Comparison of ENCODE assay signal across 8 mouse cellular contexts in genomic region chr17:33968927-33969326, GRCm38 (mm10). TPM values are rescaled to one million over a fixed set of nuclear protein-coding genes. Genes with fewer than 3 reads are reported as not detected.
DNase-seq lines count a peak whose midpoint lies in the region; ATAC-seq and TF ChIP-seq lines count a peak whose summit lies in the region.

No protein-coding gene starts in this region.

- no peak overlapping the region for H3K9ac ChIP-seq in embryonic facial prominence, embryonic 14.5 days (ENCODE audit: low read depth, low read length)
- no peak overlapping the region for H3K9ac ChIP-seq in limb, embryonic 12.5 days (replicated peaks)

- peaks cover 20% of the 10 kb centered on the region for H3K36me3 ChIP-seq in embryonic facial prominence, embryonic 14.5 days (ENCODE audit: control insufficient read depth, insufficient read depth, low read length)
- H3K36me3 ChIP-seq in limb, embryonic 12.5 days: peaks cover 26% of the 10 kb centered on the region

- 28% methylated on average over 5 of the region's 5 CpGs for WGBS in cerebellum, adult 2 months
- WGBS in embryonic facial prominence, embryonic 14.5 days: 29% methylated on average over 5 of the region's 5 CpGs
- WGBS in limb, embryonic 12.5 days: 26% methylated on average over 5 of the region's 5 CpGs

- intact Hi-C loops in left cerebral cortex, postnatal 36 days (cut with DNase I): loop anchor here (5.0 kb wide), 1 partner anchor 38 kb away; no protein-coding TSS in a partner anchor

- no peak for TF ChIP-seq CTCF in cerebellum, adult 2 months (IDR thresholded peaks at IDR 0.05; ENCODE audit: borderline replicate concordance, insufficient read depth, low read depth, low read length)

- no peaks in the 10 kb centered on the region; the same call in 1 of the 2 replicates for H3K9me3 ChIP-seq in embryonic facial prominence, embryonic 14.5 days (ENCODE audit: control insufficient read depth, low read length)
- no peaks in the 10 kb centered on the region; the same call in 1 of the 2 replicates for H3K9me3 ChIP-seq in limb, embryonic 12.5 days

- peak; percentile 48; the same call in 1 of the 2 replicates for ATAC-seq in embryonic facial prominence, embryonic 14.5 days (ENCODE audit: low read depth)
- ATAC-seq in limb, embryonic 12.5 days (ENCODE audit: insufficient number of reproducible peaks, insufficient read depth, low FRiP score, low TSS enrichment, low read depth): 0 out of 2 replicates have a peak, but pooled peaks have one; percentile 8

- no peak overlapping the region for H3K4me2 ChIP-seq in embryonic facial prominence, embryonic 14.5 days (ENCODE audit: low read depth, low read length)
- H3K4me2 ChIP-seq in limb, embryonic 12.5 days: no peak overlapping the region

- H3K27ac ChIP-seq in cerebellum, adult 2 months (ENCODE audit: insufficient read depth, low read length): no peak overlapping the region
- no peak overlapping the region for H3K27ac ChIP-seq in embryonic facial prominence, embryonic 14.5 days (replicated peaks; ENCODE audit: low read depth, low read length)
- H3K27ac ChIP-seq in limb, embryonic 12.5 days: no peak overlapping the region

- no peaks in the 10 kb centered on the region for H3K27me3 ChIP-seq in cerebellum, adult 2 months (ENCODE audit: control insufficient read depth, insufficient read depth, low read length)
- no peaks in the 10 kb centered on the region for H3K27me3 ChIP-seq in embryonic facial prominence, embryonic 14.5 days (replicated peaks; ENCODE audit: control insufficient read depth, insufficient read depth, low read length)
- H3K27me3 ChIP-seq in limb, embryonic 12.5 days: peaks cover 5% of the 10 kb centered on the region; the same call in 1 of the 2 replicates

- H3K4me3 ChIP-seq in cerebellum, adult 2 months (replicated peaks; ENCODE audit: insufficient read depth, low read depth, low read length): no peak overlapping the region
- H3K4me3 ChIP-seq in embryonic facial prominence, embryonic 14.5 days (ENCODE audit: low read depth, low read length): no peak overlapping the region
- H3K4me3 ChIP-seq in limb, embryonic 12.5 days (replicated peaks): no peak overlapping the region

- DNase-seq in cerebellum, adult 2 months: peak; percentile 7 to 36
- DNase-seq in cerebellum, adult 18-20 months: no peak
- DNase-seq in 416B (ENCODE audit: low read depth): peak; percentile 86
- DNase-seq in embryonic facial prominence, embryonic 14.5 days (ENCODE audit: low spot score): peak; percentile 42
- peak; percentile 69 to 73 for DNase-seq in natural killer cell, adult 2 months (ENCODE audit: low spot score in 2 of 2)
- DNase-seq in left cerebral cortex, postnatal 36 days (ENCODE audit: low spot score in 2 of 2): no peak
- DNase-seq in right cerebral cortex, postnatal 14 days: no peak

- H3K4me1 ChIP-seq in cerebellum, adult 2 months (ENCODE audit: control insufficient read depth, insufficient read depth, low read length): no peaks in the 10 kb centered on the region
- no peaks in the 10 kb centered on the region for H3K4me1 ChIP-seq in embryonic facial prominence, embryonic 14.5 days (ENCODE audit: control insufficient read depth, insufficient read depth, low read length)
- H3K4me1 ChIP-seq in limb, embryonic 12.5 days (replicated peaks): 0 out of 2 replicates have a peak, but pooled peaks cover 3% of the 10 kb centered on the region

- no peak for TF ChIP-seq POLR2A in cerebellum, adult 2 months (IDR thresholded peaks at IDR 0.05; ENCODE audit: borderline replicate concordance, insufficient read depth, low read length)

RNA-seq across cellular contexts. Expression of gene Rps18, which starts 13.1 kb away (rescaled TPM):
- polyA plus RNA-seq in cerebellum, adult 2 months (2012; rRNA removed): 283 and 320 TPM in 2 replicates
- polyA plus RNA-seq in embryonic facial prominence, embryonic 14.5 days (2014; fragmentation: Nextera tagmentation; extraction: Ambion mirVana): 2,078 and 2,095 TPM in 2 replicates
- 1,388 and 1,510 TPM in 2 replicates for polyA plus RNA-seq in limb, embryonic 12.5 days (2016; fragmentation: Nextera tagmentation; extraction: Ambion mirVana)
- total RNA-seq in left cerebral cortex, postnatal 36 days (2021): 100 to 1,000 TPM; 291 to 302 TPM

RNA-seq across cellular contexts. Expression of gene Vps52, which starts 13.3 kb away (rescaled TPM):
- polyA plus RNA-seq in cerebellum, adult 2 months (2012; rRNA removed): 73.5 and 77.0 TPM in 2 replicates
- 38.6 and 41.6 TPM in 2 replicates for polyA plus RNA-seq in embryonic facial prominence, embryonic 14.5 days (2014; fragmentation: Nextera tagmentation; extraction: Ambion mirVana)
- 53.3 and 55.0 TPM in 2 replicates for polyA plus RNA-seq in limb, embryonic 12.5 days (2016; fragmentation: Nextera tagmentation; extraction: Ambion mirVana)
- 10 to 100 TPM; 84.5 to 87.0 TPM for total RNA-seq in left cerebral cortex, postnatal 36 days (2021)

RNA-seq across cellular contexts. Expression of gene B3galt4, which starts 17.6 kb away (rescaled TPM):
- 8.4 and 8.6 TPM in 2 replicates for polyA plus RNA-seq in cerebellum, adult 2 months (2012; rRNA removed)
- polyA plus RNA-seq in embryonic facial prominence, embryonic 14.5 days (2014; fragmentation: Nextera tagmentation; extraction: Ambion mirVana): 4.4 and 5.7 TPM in 2 replicates
- 5.0 and 6.8 TPM in 2 replicates for polyA plus RNA-seq in limb, embryonic 12.5 days (2016; fragmentation: Nextera tagmentation; extraction: Ambion mirVana)
- total RNA-seq in left cerebral cortex, postnatal 36 days (2021): 1 to 10 TPM; 5.5 to 6.7 TPM

RNA-seq across cellular contexts. Expression of gene Wdr46, which starts 28.5 kb away (rescaled TPM):
- 13.3 and 14.0 TPM in 2 replicates for polyA plus RNA-seq in cerebellum, adult 2 months (2012; rRNA removed)
- 15.4 and 20.2 TPM in 2 replicates for polyA plus RNA-seq in embryonic facial prominence, embryonic 14.5 days (2014; fragmentation: Nextera tagmentation; extraction: Ambion mirVana)
- polyA plus RNA-seq in limb, embryonic 12.5 days (2016; fragmentation: Nextera tagmentation; extraction: Ambion mirVana): 45.5 and 45.8 TPM in 2 replicates
- 10 to 100 TPM; 12.6 to 15.0 TPM for total RNA-seq in left cerebral cortex, postnatal 36 days (2021)

RNA-seq across cellular contexts. Expression of gene Pfdn6, which starts 28.8 kb away (rescaled TPM):
- polyA plus RNA-seq in cerebellum, adult 2 months (2012; rRNA removed): 117 and 135 TPM in 2 replicates
- polyA plus RNA-seq in embryonic facial prominence, embryonic 14.5 days (2014; fragmentation: Nextera tagmentation; extraction: Ambion mirVana): 122 and 124 TPM in 2 replicates
- polyA plus RNA-seq in limb, embryonic 12.5 days (2016; fragmentation: Nextera tagmentation; extraction: Ambion mirVana): 180 and 186 TPM in 2 replicates
- total RNA-seq in left cerebral cortex, postnatal 36 days (2021): 10 to 100 TPM; 96.1 to 98.3 TPM

Comparison
In these comparisons a context has a peak if more than half of its experiments do, and no peak if none do; other contexts are left out.
1. DNase-seq: peak in cerebellum, adult 2 months (2 of 2), 416B (single experiment), embryonic facial prominence, embryonic 14.5 days (single experiment) and natural killer cell, adult 2 months (2 of 2); none in cerebellum, adult 18-20 months (0 of 2), left cerebral cortex, postnatal 36 days (0 of 2) and right cerebral cortex, postnatal 14 days (single experiment).